Mouse (Mus musculus) CH12.LX (cell line): Measurements from ENCODE around the gene Fbxw8. TPM values are rescaled to one million over a fixed set of nuclear protein-coding genes. Genes with fewer than 3 reads are reported as not detected.

ENCODE experiments used
- DNase-seq: peaks from one replicate; pipeline ENCODE4 v3.0.0-alpha.2; 2013; ENCODE audit errors: extremely low read depth
- H3K27ac ChIP-seq: 2 replicates; pipeline ENCODE4 v1.5.1; 2012; ENCODE audit warnings: low read depth, mild to moderate bottlenecking, control low read depth, moderate library complexity; ENCODE audit not compliant: insufficient read depth
- H3K27me3 ChIP-seq: replicated peaks from 2 replicates; pipeline ENCODE3; 2012; ENCODE audit warnings: inconsistent platforms
- H3K36me3 ChIP-seq, 2 experiments: replicated peaks in 1 of 2; 2 replicates each; pipeline versions ENCODE3 to v1.6.1; 2012; ENCODE audit warnings: inconsistent platforms in 1 of 2, low read length in 1 of 2, mild to moderate bottlenecking in 1 of 2, mixed read lengths in 1 of 2, moderate library complexity in 1 of 2; ENCODE audit not compliant: control insufficient read depth in 1 of 2, insufficient read depth in 1 of 2
- H3K4me1 ChIP-seq, 2 experiments: 2 replicates each; pipeline ENCODE4 v1.6.1; 2012; ENCODE audit warnings: inconsistent platforms in 1 of 2, moderate library complexity in 1 of 2; ENCODE audit not compliant: insufficient read depth in 2 of 2, control insufficient read depth in 1 of 2
- H3K4me2 ChIP-seq: 2 replicates; pipeline ENCODE4 v1.6.1; 2012; ENCODE audit warnings: low read depth, mild to moderate bottlenecking, control low read depth; ENCODE audit not compliant: poor library complexity, insufficient read depth, severe bottlenecking
- H3K4me3 ChIP-seq, 3 experiments: fragments of 150-350 bp in 1 of 3; sonication (generic) in 1 of 3; replicated peaks in 1 of 3; 2 replicates each; pipeline versions ENCODE3 to v1.5.1; 2011 to 2012; ENCODE audit warnings: low read depth in 2 of 3, low read length in 2 of 3, mild to moderate bottlenecking in 2 of 3, moderate library complexity in 2 of 3, control low read depth in 1 of 3, improper control_type of control experiment in 1 of 3, inconsistent platforms in 1 of 3, mixed read lengths in 1 of 3; ENCODE audit not compliant: poor library complexity in 1 of 3
- H3K79me2 ChIP-seq: replicated peaks from 2 replicates; pipeline ENCODE4 v1.6.1; 2012; ENCODE audit warnings: mild to moderate bottlenecking, moderate library complexity; ENCODE audit not compliant: control insufficient read depth, poor library complexity, insufficient read depth, severe bottlenecking; ENCODE audit errors: extremely low read depth
- H3K9ac ChIP-seq: 2 replicates; pipeline ENCODE4 v1.6.1; 2012; ENCODE audit warnings: low read depth, mild to moderate bottlenecking, control low read depth, moderate library complexity; ENCODE audit not compliant: insufficient read depth
- H3K9me3 ChIP-seq: replicated peaks from 2 replicates; pipeline ENCODE3; 2012; ENCODE audit warnings: low read length, inconsistent platforms, mixed read lengths
- BHLHE40 ChIP-seq: IDR thresholded peaks from 2 replicates; pipeline ENCODE4 v1.6.1; 2011; ENCODE audit warnings: mild to moderate bottlenecking, low read depth, low read length, improper control_type of control experiment
- CHD1 ChIP-seq: IDR thresholded peaks from 2 replicates; pipeline ENCODE4 v1.6.1; 2012; ENCODE audit warnings: low read depth, low read length, improper control_type of control experiment, inconsistent platforms
- CHD2 ChIP-seq: IDR thresholded peaks from 2 replicates; pipeline ENCODE4 v1.6.1; 2011; ENCODE audit warnings: low read length, improper control_type of control experiment
- CTCF ChIP-seq, 2 experiments: IDR thresholded peaks in 1 of 2; conservative IDR thresholded peaks in 1 of 2; 2 replicates each; pipeline ENCODE4 v1.5.1; 2011 to 2012; ENCODE audit warnings: low read depth in 2 of 2, low read length in 2 of 2, improper control_type of control experiment in 1 of 2, inconsistent platforms in 1 of 2, mild to moderate bottlenecking in 1 of 2, moderate library complexity in 1 of 2
- E2F4 ChIP-seq: IDR thresholded peaks from 2 replicates; pipeline ENCODE4 v1.6.1; 2011; ENCODE audit warnings: low read depth, low read length, improper control_type of control experiment; ENCODE audit not compliant: insufficient replicate concordance
- EP300 ChIP-seq: IDR thresholded peaks from 2 replicates; pipeline ENCODE4 v1.6.1; 2011; ENCODE audit warnings: low read length, improper control_type of control experiment
- ETS1 ChIP-seq: conservative IDR thresholded peaks from 2 replicates; pipeline ENCODE4 v1.6.1; 2012; ENCODE audit warnings: low read depth, mild to moderate bottlenecking, inconsistent platforms, low read length, improper control_type of control experiment, moderate library complexity
- HCFC1 ChIP-seq: IDR thresholded peaks from 2 replicates; pipeline ENCODE4 v1.6.1; 2012; ENCODE audit warnings: low read depth, mild to moderate bottlenecking, inconsistent platforms, low read length, improper control_type of control experiment
- IRF4 ChIP-seq: IDR thresholded peaks from 2 replicates; pipeline ENCODE4 v1.6.1; 2014; ENCODE audit warnings: low read depth, mild to moderate bottlenecking, inconsistent platforms, low read length, improper control_type of control experiment
- JUN ChIP-seq: IDR thresholded peaks from 2 replicates; pipeline ENCODE4 v1.6.1; 2011; ENCODE audit warnings: low read depth, mild to moderate bottlenecking, low read length, improper control_type of control experiment, moderate library complexity; ENCODE audit not compliant: insufficient read depth
- JUND ChIP-seq: conservative IDR thresholded peaks from 2 replicates; pipeline ENCODE4 v1.6.1; 2011; ENCODE audit warnings: low read depth, low read length, improper control_type of control experiment
- KAT2A ChIP-seq: IDR thresholded peaks from 2 replicates; pipeline ENCODE4 v1.6.1; 2012; ENCODE audit warnings: low read length, improper control_type of control experiment, inconsistent platforms; ENCODE audit not compliant: insufficient replicate concordance
- MAFK ChIP-seq: IDR thresholded peaks from 2 replicates; pipeline ENCODE4 v1.6.1; 2011; ENCODE audit warnings: low read length, improper control_type of control experiment; ENCODE audit not compliant: insufficient replicate concordance
- MAX ChIP-seq: IDR thresholded peaks from 2 replicates; pipeline ENCODE4 v1.6.1; 2011; ENCODE audit warnings: low read length, improper control_type of control experiment
- MAZ ChIP-seq: IDR thresholded peaks from 2 replicates; pipeline ENCODE4 v1.6.1; 2012; ENCODE audit warnings: low read depth, mild to moderate bottlenecking, inconsistent platforms, low read length, improper control_type of control experiment, moderate library complexity
- MXI1 ChIP-seq: IDR thresholded peaks from 2 replicates; pipeline ENCODE4 v1.6.1; 2011; ENCODE audit warnings: mild to moderate bottlenecking, low read depth, low read length, improper control_type of control experiment
- MYC ChIP-seq: IDR thresholded peaks from 2 replicates; pipeline ENCODE4 v1.6.1; 2011; ENCODE audit warnings: low read depth, mild to moderate bottlenecking, improper control_type of control experiment, low read length
- NELFE ChIP-seq: IDR thresholded peaks from 2 replicates; pipeline ENCODE4 v1.6.1; 2011; ENCODE audit warnings: low read depth, low read length, improper control_type of control experiment
- NRF1 ChIP-seq: IDR thresholded peaks from 2 replicates; pipeline ENCODE4 v1.6.1; 2014; ENCODE audit warnings: low read depth, mild to moderate bottlenecking, inconsistent platforms, low read length, improper control_type of control experiment, moderate library complexity
- PAX5 ChIP-seq: IDR thresholded peaks from 2 replicates; pipeline ENCODE4 v1.6.1; 2012; ENCODE audit warnings: low read length, inconsistent platforms, mixed read lengths
- POLR2A ChIP-seq: IDR thresholded peaks from 2 replicates; pipeline ENCODE4 v1.6.1; 2011; ENCODE audit warnings: low read depth, mild to moderate bottlenecking, improper control_type of control experiment, low read length
- POLR2AphosphoS2 ChIP-seq: IDR thresholded peaks from 2 replicates; pipeline ENCODE4 v1.6.1; 2011; ENCODE audit warnings: low read depth, low read length, improper control_type of control experiment
- RAD21 ChIP-seq: IDR thresholded peaks from 2 replicates; pipeline ENCODE4 v1.6.1; 2011; ENCODE audit warnings: low read depth, mild to moderate bottlenecking, low read length, improper control_type of control experiment, moderate library complexity
- SIN3A ChIP-seq: IDR thresholded peaks from 2 replicates; pipeline ENCODE4 v1.6.1; 2012; ENCODE audit warnings: low read length, improper control_type of control experiment, inconsistent platforms
- SMC3 ChIP-seq: IDR thresholded peaks from 2 replicates; pipeline ENCODE4 v1.6.1; 2011; ENCODE audit warnings: low read depth, low read length, improper control_type of control experiment
- TBP ChIP-seq: conservative IDR thresholded peaks from 2 replicates; pipeline ENCODE4 v1.6.1; 2011; ENCODE audit warnings: low read depth, low read length, improper control_type of control experiment
- TCF12 ChIP-seq: IDR thresholded peaks from 2 replicates; pipeline ENCODE4 v1.6.1; 2014; ENCODE audit warnings: low read depth, mild to moderate bottlenecking, inconsistent platforms, low read length, improper control_type of control experiment
- UBTF ChIP-seq: IDR thresholded peaks from 2 replicates; pipeline ENCODE4 v1.6.1; 2012; ENCODE audit warnings: low read depth, mild to moderate bottlenecking, inconsistent platforms, low read length, improper control_type of control experiment, moderate library complexity
- USF1 ChIP-seq: IDR thresholded peaks from 2 replicates; pipeline ENCODE4 v1.6.1; 2014; ENCODE audit warnings: low read depth, mild to moderate bottlenecking, inconsistent platforms, low read length, improper control_type of control experiment
- ZC3H11A ChIP-seq: IDR thresholded peaks from 2 replicates; pipeline ENCODE4 v1.6.1; 2012; ENCODE audit warnings: low read depth, mild to moderate bottlenecking, inconsistent platforms, low read length, improper control_type of control experiment
- ZKSCAN1 ChIP-seq: IDR thresholded peaks from 2 replicates; pipeline ENCODE4 v1.6.1; 2012; ENCODE audit warnings: low read depth, inconsistent platforms, low read length, improper control_type of control experiment, borderline replicate concordance
- ZMIZ1 ChIP-seq: IDR thresholded peaks from 2 replicates; pipeline ENCODE4 v1.6.1; 2012; ENCODE audit warnings: low read depth, mild to moderate bottlenecking, inconsistent platforms, low read length, improper control_type of control experiment
- dilution Hi-C: fragments of 300-500 bp; cut with MboI; formaldehyde crosslinking; loops from 2 replicates; pipeline ENCODE4 v1.14.3; 2020; ENCODE audit warnings: low sequenced_read_pairs; ENCODE audit not compliant: extremely low pct_unique_long_range_greater_than_20kb, extremely low pct_ligation_motif_present
- in situ Hi-C: fragments of 300-500 bp; cut with MboI; formaldehyde crosslinking; loops from 3 replicates; pipeline ENCODE4 v1.14.3; 2019; ENCODE audit warnings: low sequenced_read_pairs, low pct_ligation_motif_present, low pct_unique_long_range_greater_than_20kb, mixed read lengths
- polyA plus RNA-seq: library from polyadenylated mRNA; unstranded; fragments of >175 nt; gene quantifications from 2 replicates; pipeline ENCODE4 v1.2.1, GENCODE M21; 2012; ENCODE audit warnings: low read depth; ENCODE audit not compliant: insufficient read length
- total RNA-seq, 2 experiments: library from RNA; depleted of rRNA; stranded (reverse); fragments of 300-350 nt in 1 of 2; fragments of >200 nt in 1 of 2; gene quantifications; 2 replicates each; pipeline ENCODE4 v1.2.3; 2012 to 2014

Fbxw8 gene
- total and polyA plus RNA-seq, 3 experiments, result 41.7 to 50.9 (median 47.3) TPM

GRCm38 (mm10) chr5:118086956-118087355 lies 68.3 kb downstream of the Fbxw8 start:
- in situ Hi-C loops, result no loop called here
- Histone ChIP-seq H3K4me1 (peaks cover 56 to 78% of the 10 kb centered on the region in 2 experiments), H3K9ac (no peak overlapping the region), H3K9me3 (peaks cover 4% of the 10 kb centered on the region), H3K36me3 (peaks cover 25 to 65% of the 10 kb centered on the region in 2 experiments), H3K4me2 (no peak overlapping the region), H3K27me3 (no peaks in the 10 kb centered on the region), H3K79me2 (no peaks in the 10 kb centered on the region), H3K27ac (no peak overlapping the region), H3K4me3 (no peak overlapping the region)
- dilution Hi-C loops, result no loop called here
- DNase-seq, result no peak
- TF ChIP-seq HCFC1 (no peak), NELFE (no peak), NRF1 (no peak), TBP (no peak), TCF12 (no peak), E2F4 (no peak), JUN (no peak), MYC (no peak), JUND (no peak), ZKSCAN1 (no peak), RAD21 (no peak), POLR2A (no peak), SIN3A (no peak), EP300 (no peak), CHD1 (no peak), ETS1 (no peak)

- Histone ChIP-seq H3K79me2 (no peaks in the 10 kb centered on the region), H3K27me3 (no peaks in the 10 kb centered on the region), H3K9me3 (no peaks in the 10 kb centered on the region), H3K4me2 (peak overlapping the region; percentile 19; the same call in 1 of the 2 replicates), H3K27ac (peak overlapping the region; percentile 39; the same call in 1 of the 2 replicates), H3K9ac (no peak overlapping the region), H3K4me3 (no peak overlapping the region), H3K4me1 (peaks cover 61 to 95% of the 10 kb centered on the region in 2 experiments), H3K36me3 (peaks cover 19 to 64% of the 10 kb centered on the region in 2 experiments)
- in situ Hi-C loops, result no loop called here
- dilution Hi-C loops, result no loop called here
- peak; percentile 76 for DNase-seq
- TF ChIP-seq CTCF (conservative IDR thresholded peaks at IDR 0.05 in 1 of 2, IDR thresholded peaks at IDR 0.05 in 1 of 2; ENCODE audit: low read depth in 2 of 2, low read length in 2 of 2), result no peak
- TF ChIP-seq BHLHE40, result peak; percentile 61
- peak; percentile 84 for TF ChIP-seq IRF4
- no peak for TF ChIP-seq NRF1
- TF ChIP-seq HCFC1, result no peak
- TF ChIP-seq SMC3, result no peak
- TF ChIP-seq MAZ, result 0 out of 2 replicates have a peak, but pooled peaks have one; percentile 50
- TF ChIP-seq MYC, result peak; percentile 59; the same call in 1 of the 2 replicates
- peak; percentile 95 for TF ChIP-seq TCF12
- no peak for TF ChIP-seq ZC3H11A
- 0 out of 2 replicates have a peak, but pooled peaks have one; percentile 32 for TF ChIP-seq MAFK
- no peak for TF ChIP-seq POLR2A
- TF ChIP-seq JUND, result no peak
- TF ChIP-seq SIN3A, result no peak
- TF ChIP-seq ZKSCAN1, result no peak
- no peak for TF ChIP-seq KAT2A
- TF ChIP-seq TBP, result no peak
- peak; percentile 71 for TF ChIP-seq ETS1
- no peak for TF ChIP-seq MXI1
- TF ChIP-seq USF1, result no peak
- TF ChIP-seq POLR2AphosphoS2, result no peak
- TF ChIP-seq ZMIZ1, result no peak
- no peak for TF ChIP-seq PAX5
- TF ChIP-seq NELFE, result no peak
- peak; percentile 89 for TF ChIP-seq EP300
- peak; percentile 63; the same call in 1 of the 2 replicates for TF ChIP-seq CHD2
- TF ChIP-seq MAX, result peak; percentile 50; the same call in 1 of the 2 replicates
- no peak for TF ChIP-seq UBTF
- TF ChIP-seq E2F4, result no peak
These were observed 70.0 kb downstream of the Fbxw8 start for GRCm38 (mm10) chr5:118085313-118085712.
